Mouse (Mus musculus): ENCODE measurements at regions not wholly inside any gene's neighbourhood (a gene's known extent, or its start where the extent isn't known, plus 50 kb on each side); places are given as distances from the start of the nearest gene placed in this dataset.

- no peaks in the 10 kb centered on the region for H3K27me3 ChIP-seq (ENCODE audit: insufficient read depth, low read length)
Measured at GRCm38 (mm10) chr17:31793521-31793920, 62.1 kb downstream of the Sik1 start.

GRCm38 (mm10) chr17:31793964-31794363 is 61.6 kb downstream of the Sik1 start:
- peaks cover 3% of the 10 kb centered on the region; the same call in 1 of the 2 replicates for H3K9me3 ChIP-seq (ENCODE audit: low read length)
- H3K4me3 ChIP-seq (replicated peaks; ENCODE audit: low read length): no peak overlapping the region
- peaks cover 69% of the 10 kb centered on the region for H3K4me1 ChIP-seq (replicated peaks; ENCODE audit: low read depth, low read length)
- no peak for TF ChIP-seq CTCF (conservative IDR thresholded peaks at IDR 0.05; ENCODE audit: low read length)
- TF ChIP-seq NANOG (IDR thresholded peaks at IDR 0.05; ENCODE audit: borderline replicate concordance, low read length): no peak
- TF ChIP-seq POU5F1 (IDR thresholded peaks at IDR 0.05; ENCODE audit: borderline replicate concordance, low read length): no peak
- no peaks in the 10 kb centered on the region for H3K36me3 ChIP-seq (ENCODE audit: insufficient read depth, low read length)
- H3K27me3 ChIP-seq (ENCODE audit: insufficient read depth, low read length): no peaks in the 10 kb centered on the region

More at GRCm38 (mm10) chr17:31793521-31793920, 62.1 kb downstream of the Sik1 start:
- Histone ChIP-seq H3K36me3 (ENCODE audit: insufficient read depth, low read length) (no peaks in the 10 kb centered on the region), H3K4me3 (replicated peaks; ENCODE audit: low read length) (0 out of 2 replicates have a peak overlapping the region, but pooled peaks have one; percentile 1), H3K4me1 (replicated peaks; ENCODE audit: low read depth, low read length) (peaks cover 73% of the 10 kb centered on the region), H3K9me3 (ENCODE audit: low read length) (peaks cover 3% of the 10 kb centered on the region; the same call in 1 of the 2 replicates)
- TF ChIP-seq NANOG (IDR thresholded peaks at IDR 0.05; ENCODE audit: borderline replicate concordance, low read length): no peak
- no peak for TF ChIP-seq CTCF (conservative IDR thresholded peaks at IDR 0.05; ENCODE audit: low read length)
- TF ChIP-seq POU5F1 (IDR thresholded peaks at IDR 0.05; ENCODE audit: borderline replicate concordance, low read length): no peak

Data from E14TG2a.4 (cell line).